Mouse (Mus musculus) mouse trophoblast stem cell (cell line): ENCODE results near the gene Efna1.

ENCODE experiments used
- in situ Hi-C, 2 experiments: fragments of 300-500 bp; cut with MseI, MboI; formaldehyde crosslinking; loops; 2 replicates in 1 of 2; 3 replicates in 1 of 2; pipeline ENCODE4 v1.15.1; 2025

Efna1 gene

DNA sequence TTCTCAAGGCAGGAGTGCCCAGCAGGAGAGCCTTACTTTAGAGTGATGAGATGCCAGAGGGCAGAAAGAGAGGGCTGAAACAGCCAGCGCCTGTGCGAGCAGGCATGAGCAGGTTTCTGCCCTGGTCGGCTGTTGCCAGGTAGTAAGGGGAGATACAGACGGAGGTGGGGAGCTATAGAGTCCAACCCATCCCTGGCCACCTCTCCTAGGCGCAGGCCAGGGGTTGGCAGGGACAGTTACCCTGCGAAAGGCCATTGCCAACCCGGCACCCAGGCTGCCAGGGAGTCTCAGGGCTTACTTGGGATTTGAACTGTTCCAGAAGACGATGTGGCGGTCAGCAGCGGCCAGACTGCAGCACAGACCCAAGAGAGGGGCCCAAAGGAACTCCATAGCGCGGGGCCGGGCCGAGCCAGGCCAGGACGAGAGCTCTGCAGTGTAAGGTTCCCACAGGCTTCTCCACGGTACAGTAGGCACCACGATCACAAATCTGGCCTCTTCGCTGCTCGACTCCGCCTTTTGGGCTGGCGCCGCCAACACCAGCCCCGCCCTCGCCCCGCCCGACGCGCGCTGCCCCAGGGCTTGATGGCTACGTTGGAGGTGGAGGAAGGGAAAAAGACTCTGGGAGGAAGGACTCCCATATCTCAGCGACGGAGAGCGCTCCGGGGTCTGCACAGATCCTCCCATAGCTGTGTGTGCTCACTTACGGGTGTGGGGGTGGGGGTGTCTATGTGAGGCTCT, 1.6 kb downstream of the Efna1 start:
- in situ Hi-C loops, result no loop called here

DNA sequence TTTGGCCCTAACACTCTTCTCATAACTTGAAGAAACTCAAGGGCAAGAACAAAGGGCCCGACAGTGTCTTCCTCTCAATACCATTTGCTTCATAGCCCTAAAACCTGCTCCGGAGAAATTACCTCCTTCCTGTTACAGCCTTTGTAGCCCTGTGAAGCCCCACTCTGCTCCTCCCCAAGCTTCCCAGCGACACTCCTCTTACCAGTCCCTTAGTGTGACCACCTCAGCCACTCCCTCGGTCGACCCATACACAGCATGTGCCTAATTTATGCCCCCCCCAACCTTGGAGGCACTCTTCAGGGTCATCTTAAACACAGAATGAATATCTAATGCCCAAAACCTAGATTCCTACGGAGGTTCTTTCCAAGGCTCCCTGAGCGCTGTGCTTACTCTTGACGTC, 2.3 kb downstream of the Efna1 start:
- in situ Hi-C loops, result no loop called here

DNA sequence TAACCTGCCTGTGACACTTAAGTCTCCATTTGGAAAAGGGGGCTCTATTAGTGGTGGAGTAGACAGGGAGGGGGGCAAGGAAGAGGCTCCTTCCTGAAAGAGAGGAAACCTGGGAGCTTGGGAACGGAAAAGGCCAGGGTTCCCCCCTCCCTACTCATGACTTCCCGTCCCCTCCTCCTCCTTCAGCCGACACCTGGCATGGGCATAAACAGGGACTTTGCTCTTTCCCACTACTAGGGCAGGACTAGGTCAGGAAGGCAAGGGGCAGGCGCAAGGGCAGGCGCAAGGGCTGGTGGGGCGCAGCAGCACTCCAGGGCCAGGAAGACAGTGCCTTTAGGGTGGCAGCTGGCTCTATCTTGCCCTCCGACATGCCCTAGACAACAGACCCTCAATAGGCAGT, 2.8 kb downstream of the Efna1 start:
- in situ Hi-C loops, result no loop called here

DNA sequence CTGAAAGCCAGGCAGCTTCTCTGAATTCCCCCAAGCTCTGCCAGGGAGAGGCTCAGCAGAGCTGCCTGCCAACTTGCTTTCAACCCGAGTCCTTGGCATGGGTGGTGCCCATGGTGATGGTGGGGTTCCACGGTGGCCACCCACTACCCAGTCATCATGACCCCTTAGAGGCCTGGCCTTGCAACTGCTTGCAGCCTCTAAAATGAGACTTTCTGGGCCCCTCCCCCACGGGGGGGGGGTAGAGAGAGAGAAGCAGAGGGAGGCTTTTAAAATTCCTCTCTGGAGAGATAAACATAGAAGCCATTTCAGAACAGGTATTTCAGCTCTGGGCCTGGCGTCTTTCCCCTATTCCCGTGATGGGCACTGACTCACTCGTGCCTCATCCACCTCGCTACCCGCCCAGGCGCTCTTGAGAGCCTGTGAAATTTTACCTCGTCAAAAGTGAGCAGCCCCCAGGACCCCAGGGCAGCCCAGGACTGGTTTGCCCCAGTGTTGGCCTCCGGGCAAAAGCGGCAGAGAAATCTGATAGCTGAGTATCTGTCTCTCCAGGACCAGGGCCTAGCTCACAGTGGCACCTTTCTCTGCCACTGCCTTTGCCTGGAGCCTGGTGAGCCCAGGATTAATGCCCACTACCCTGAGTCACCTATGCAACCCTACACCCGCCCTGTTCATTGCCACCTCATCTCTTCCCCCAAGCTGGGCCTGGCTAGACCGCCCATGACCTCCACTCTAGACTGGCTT, 3.5 kb downstream of the Efna1 start:
- in situ Hi-C loops, result no loop called here

DNA sequence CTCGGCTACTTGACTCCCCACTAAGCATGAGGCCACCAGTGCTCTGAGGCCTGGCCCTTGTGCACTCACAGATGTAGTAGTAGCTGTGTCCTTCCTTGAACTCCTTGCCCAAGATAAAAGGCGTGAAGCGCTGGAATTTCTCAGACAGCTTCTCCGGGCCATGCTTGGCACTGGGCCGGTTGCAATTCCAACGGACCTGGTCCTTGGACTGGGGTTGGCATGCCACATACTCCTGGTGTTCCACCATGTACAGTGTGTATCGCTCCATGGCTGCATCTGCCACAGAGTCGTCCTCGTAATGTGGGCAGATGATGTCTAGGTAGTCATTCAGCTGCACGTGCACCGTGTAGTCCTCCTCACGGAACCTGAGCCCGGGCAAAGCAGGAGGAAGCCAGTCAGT, 4.9 kb downstream of the Efna1 start:
- in situ Hi-C loops, result no loop called here

DNA sequence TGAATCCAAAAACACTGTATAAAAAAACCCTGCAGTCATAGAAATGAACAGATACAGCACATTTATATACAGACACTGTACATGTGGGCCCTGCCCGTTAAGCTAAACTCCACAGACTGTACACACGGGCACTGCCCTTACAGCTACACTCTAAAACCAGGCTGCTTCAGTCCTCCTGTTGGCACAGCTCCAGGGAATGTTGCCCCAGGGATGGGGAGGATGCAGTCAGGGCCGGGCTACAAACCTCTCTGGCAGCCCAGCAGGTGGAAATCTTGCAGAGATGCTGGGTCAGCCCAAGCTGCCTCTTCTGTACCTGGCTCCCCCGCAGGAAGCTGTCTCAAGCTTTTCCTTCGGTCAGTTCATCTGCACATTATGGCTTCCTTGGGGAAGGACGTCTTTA, 9.2 kb downstream of the Efna1 start:
- in situ Hi-C loops, result no loop called here

DNA sequence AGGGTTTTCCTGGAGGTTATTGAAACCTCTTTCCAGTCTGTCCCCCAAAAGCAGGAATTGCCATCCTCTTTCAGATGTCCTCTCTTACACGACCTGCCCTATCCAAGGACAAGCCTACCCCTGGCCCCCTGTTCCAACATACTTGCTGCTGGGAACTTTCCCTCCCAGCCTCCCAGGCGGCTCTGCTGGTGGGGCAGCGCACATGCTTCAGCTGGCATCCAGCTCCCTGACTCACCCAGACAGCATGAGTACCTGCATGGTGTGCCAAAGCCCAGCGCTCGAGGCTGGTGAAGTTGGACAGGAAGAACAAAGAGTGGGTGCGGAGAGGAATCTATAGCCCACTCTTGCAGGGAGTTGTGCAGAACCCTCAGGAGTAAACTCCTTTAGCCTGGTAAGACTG, 10.1 kb downstream of the Efna1 start:
- in situ Hi-C loops, result no loop called here

DNA sequence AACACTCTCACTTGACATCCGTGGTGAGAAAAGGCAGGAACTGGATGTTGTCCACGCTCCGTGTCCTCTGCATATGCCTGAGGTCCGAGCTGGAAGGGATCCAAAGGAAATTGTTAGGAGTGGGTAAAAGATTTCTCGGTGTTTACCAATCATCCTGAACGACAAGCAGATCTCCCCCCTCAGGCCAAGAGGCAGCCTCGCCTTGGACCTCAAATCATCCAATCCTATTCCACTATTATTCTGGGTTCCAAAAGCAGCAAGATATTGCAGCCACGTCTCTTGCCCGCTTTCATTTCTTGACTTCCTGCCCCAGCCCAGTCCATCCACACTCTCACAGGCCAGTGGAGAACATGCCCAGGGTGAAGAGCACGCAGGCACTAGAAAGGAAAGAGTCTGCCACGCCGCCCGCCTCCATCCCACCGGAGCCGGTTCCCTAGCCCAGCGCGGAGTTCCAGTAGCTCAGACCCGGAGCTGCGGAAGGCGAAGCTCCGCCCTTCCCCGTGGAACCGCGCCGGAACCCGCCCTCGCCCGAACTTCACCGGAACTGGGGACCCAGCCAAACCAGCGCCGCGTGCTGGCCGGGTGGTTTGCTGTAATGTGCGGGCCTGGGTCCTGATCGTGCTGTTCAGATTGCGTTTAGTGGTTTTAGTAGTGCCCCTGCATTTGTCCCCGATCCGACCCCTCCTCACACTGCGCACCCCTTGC, 10.7 kb downstream of the Efna1 start, which contains the start of gene Slc50a1:
Gene Slc50a1, minus strand, starts transcription at position 520 of the 705 bp plus-strand sequence.
- in situ Hi-C loops, result no loop called here

DNA sequence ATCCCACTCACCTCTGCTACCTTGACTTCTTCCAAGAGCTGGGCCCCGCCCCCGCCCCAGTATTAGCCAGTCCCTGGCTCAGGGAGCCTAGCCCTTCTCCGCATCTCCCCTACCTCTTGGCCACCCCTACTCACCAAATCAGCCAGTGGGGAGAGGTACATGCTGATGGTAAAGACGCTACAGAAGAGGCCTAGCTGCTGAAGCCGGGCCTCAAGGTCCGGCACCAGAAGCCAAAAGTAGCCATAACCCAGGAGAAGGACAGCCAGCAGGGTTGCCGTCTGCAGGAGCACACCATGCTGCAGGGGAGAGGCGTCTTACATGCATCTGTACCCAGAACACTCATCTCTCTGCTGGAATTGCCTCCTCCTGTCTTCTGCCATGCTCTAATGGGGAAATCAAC, 12.0 kb downstream of the Efna1 start:
- in situ Hi-C loops, result no loop called here

DNA sequence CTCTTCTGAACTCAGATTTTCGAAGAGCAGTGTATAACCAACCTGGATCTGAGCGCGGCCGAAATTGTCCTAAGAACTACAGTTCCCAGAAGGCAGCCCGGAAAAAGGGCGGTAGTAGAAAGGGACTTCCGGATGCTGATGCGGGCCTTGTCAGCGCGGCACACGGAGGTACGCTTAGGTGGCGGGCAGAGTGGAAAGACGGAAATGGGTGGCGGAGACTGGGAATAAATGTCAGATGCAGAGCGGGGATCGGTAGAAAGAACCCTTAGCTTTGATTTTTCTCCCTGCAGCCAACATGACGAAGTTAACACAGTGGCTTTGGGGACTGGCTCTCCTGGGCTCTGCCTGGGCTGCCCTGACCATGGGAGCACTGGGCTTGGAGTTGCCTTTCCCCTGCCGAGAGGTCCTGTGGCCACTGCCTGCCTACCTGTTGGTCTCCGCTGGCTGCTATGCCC, 14.5 kb downstream of the Efna1 start:
- in situ Hi-C loops, result no loop called here

DNA sequence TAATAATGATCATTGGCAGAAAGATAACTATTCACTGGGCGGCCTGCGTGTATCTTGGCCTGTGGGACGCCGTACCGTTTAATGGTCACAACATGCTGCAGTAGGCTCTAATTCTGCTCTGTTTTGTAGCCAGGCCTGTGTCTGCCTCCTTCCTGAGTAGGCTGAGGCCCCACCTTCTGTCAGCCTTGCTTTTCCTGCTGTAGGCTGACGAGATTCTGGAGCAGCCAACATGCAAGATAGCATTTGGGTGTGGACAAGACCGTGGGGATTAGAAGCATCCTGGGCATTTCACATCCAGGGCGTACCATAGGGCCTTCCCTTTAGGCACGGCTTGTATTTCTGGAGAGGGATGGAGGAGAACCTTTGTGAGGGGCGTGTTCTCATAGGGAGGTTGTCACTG, 18.5 kb downstream of the Efna1 start:
- in situ Hi-C loops, result no loop called here

DNA sequence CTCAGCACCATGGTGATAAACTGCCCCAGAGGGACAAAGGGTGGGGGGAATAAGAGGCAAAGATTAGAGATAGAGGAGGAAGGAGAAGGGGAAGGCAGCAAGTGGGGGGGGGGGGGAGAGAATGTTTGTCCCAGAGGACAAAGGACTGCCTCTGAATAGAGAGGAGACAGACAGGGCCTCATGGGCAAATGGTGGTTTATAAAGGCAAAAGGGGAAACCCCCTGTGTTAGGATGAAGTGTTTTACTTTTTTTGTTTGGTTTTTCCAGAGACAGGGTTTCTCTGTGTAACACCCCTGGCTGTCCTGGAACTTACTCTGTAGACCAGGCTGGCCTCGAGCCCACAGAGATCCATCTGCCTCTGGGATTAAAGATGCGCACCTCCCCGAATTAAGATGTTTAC, 20.7 kb downstream of the Efna1 start:
- in situ Hi-C loops, result no loop called here

DNA sequence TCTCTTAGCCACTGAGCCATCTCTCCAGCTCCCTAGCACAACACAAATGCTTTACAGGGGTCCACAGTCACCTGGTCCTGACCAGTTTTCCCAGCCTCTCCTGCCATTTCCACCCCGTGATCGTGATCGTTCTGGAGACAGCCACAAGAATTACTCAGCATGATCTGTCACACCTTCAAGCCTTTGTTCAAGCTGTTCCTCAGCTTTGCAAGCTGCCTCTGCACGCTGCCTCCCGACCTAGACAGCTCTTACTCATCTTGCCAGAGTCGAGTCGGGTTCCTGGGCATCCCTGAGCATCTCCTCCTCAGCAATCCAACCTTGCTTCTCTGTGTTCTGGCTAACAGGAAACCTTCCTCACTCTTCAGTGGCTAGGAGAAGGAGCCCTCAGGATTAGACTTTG, 21.9 kb downstream of the Efna1 start, which contains the start of gene Dpm3:
Gene Dpm3, plus strand, starts transcription at position 283 of the 400 bp plus-strand sequence.
- in situ Hi-C loops, result no loop called here

DNA sequence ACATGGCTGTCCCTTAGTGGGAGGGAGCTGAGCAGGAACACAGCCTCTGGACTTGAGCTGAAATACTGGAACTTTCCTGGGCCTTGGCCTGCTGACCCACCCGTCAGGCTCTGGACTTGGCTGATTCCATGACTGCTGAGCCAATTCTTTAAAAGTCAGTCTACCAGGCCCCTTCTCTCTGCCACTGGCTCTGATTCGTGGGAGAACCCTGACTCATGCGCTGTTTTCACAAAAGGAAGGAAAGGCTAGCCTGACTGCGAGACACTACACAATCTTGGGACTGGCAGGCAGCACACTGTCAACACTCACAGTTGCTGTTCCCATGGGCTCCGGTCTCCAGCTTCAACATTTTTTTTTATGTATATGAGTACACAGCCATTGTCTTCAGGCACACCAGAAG, 24.8 kb downstream of the Efna1 start:
- in situ Hi-C loops, result no loop called here

DNA sequence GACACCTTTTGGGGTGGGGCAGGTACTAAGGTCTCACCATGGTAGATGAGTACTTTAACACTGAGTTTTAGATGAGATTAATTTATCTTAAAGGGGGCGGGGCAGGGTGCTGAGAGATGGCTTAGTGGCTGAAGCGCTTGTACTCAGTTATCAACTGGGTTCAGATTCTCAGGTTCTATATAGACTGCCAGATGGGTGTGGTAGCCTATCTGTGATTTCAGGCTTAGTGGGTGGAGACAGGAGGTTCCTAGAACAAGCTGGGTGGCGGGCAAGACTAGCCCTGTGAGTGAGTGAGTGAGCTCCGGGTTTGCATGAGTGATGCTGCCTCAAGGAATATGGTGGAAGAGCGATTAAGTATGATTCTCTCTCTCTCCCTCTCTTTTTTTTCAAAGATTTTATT, 25.9 kb downstream of the Efna1 start:
- in situ Hi-C loops, result loop anchor here in 1 of 2 experiments (5.0 kb wide), 1 partner anchor 37 kb away; no protein-coding TSS in a partner anchor

DNA sequence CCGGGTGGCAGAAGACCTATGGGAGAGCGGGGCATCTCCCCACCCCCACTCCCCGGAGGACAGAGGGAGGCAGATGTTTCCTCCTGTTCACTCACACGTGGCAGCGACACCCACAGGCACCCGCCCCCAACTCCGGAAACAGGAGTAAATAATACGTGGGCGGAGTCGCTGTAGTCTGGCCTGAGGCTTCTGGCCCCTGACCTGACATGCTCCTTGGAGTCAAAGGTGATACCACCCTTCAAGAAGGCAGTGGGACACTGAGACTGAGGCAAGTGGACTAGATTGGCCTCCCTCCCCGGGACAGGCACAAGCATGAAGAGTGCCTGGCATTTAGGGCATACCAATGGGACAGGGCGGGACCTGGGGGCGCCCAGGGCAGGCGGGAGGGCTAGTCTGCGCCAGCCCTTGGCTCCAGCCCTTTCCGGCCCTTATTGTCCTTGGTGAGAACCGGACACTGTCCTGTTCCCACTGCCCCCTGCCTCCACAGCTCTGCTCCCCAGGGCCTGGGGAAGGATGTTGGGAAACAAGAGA, 29.5 kb downstream of the Efna1 start:
- in situ Hi-C loops, result loop anchor here in 1 of 2 experiments (5.0 kb wide), 1 partner anchor 41 kb away; no protein-coding TSS in a partner anchor

DNA sequence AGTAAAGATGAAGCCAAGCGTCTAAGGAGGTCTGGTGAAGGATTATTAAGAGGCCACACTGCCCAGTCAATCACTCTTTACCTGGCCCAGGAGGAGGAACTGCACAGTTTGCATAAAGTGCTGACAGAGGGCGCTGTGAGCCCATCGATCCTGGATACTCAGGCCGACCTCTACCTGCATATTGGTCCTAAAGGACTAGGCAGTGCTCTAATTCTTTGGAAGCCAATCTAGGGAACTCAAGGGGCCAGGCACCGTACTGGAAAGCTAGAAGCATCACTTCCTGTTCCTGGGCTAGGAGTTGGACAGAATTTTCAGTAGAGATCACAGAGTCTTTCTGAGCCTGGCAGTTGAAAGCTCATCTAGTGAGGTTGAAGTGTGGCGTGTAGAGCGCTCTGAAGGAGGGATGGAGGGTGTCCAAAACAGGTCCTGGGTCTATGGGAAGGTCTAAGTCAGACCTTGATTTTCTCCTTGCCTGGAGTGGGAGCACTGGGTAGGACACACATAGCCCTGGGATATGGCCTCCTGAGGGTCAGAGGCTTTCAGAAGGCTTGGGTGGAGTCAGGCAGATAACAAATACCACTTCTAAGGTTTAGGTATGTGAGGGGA, 30.4 kb downstream of the Efna1 start:
- in situ Hi-C loops, result loop anchor here in 1 of 2 experiments (5.0 kb wide), 1 partner anchor 42 kb away; no protein-coding TSS in a partner anchor

DNA sequence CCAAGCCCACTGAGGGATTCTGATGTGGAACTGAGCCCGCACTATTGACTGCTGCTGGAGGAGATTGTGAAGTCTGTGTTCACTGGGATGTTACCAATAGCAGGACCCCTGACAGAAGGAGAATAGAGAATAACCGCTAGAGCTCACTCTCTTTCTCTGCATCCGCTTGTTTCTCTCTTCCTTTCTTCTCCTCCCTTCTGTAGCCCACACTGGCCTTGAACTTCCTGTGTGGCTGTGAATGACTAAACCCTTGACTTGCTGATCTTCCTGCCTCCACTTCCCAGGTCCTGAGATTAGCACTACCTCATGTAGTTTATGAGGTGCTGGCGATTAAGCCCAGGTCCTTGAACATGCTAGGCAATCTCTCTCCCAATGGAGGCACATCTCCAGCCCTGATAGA, 33.5 kb downstream of the Efna1 start:
- in situ Hi-C loops, result loop anchor here in 1 of 2 experiments (10.0 kb wide), 1 partner anchor 47 kb away; no protein-coding TSS in a partner anchor

DNA sequence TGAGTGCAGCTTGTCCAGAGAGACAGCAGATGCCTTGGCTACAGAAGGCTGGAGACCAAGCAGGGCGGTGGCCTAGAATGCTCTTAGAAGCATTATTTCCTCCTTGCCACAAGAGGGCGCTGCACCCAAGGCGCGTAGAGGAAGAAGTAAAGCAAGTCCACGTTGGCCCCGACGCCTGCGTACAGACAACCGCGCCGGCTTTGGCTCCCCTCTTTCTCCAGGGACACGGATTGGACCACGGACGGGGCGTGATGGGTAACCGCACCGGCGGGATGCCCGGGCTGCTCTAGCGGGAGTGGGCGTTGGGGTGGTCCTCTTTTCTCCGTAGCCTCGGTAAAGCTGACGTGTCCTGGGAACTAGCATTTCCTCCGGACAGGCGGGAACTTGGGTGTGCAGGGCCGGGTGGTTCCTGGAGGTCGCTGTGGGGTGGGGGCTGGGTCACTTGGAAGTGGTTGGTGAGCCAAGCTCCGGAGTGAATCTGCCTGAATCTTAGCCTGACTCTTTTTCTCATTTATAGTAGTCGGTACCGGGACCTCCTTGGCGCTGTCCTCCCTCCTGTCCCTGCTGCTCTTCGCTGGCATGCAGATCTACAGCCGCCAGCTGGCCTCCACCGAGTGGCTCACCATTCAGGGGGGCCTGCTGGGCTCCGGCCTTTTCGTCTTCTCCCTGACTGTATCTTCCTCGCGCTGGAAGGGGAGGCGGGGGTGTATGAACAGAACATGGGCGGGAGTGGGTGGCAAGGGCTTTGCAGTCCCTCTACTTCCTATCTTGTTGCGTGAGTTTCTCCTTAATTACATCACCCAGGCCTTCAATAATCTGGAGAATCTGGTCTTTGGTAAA, 34.5 kb downstream of the Efna1 start, which contains the start of gene Trim46:
Gene Trim46, minus strand, starts transcription at position 49 of the 840 bp plus-strand sequence.
- in situ Hi-C loops, result loop anchor here in 1 of 2 experiments (10.0 kb wide), 1 partner anchor 48 kb away; no protein-coding TSS in a partner anchor

DNA sequence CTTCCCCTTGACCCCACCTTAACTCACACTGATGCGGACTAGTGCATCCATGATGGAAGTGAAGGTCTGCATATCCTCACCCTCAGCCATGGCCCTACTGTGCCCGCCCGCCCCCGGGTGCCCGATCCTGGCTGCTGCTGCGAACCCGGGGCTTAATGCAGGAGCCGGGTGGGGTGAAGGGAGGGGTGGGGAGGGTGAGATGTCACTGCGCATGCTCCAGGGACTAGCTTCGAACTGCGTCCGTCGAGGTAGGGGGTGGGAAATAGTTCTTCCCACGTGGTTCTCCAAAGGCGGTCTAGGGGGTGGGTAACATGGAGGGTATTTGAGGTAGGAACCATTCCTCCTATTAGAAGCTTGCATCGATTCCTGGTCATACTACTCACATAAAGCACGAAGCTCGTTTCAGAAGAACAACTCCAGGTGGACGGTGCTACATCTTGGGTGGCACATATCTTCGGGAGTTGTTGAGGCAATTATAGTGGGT, 35.2 kb downstream of the Efna1 start, which contains the start of gene Krtcap2:
Gene Krtcap2, plus strand, starts transcription at position 279 of the 484 bp plus-strand sequence.
- in situ Hi-C loops, result loop anchor here in 1 of 2 experiments (10.0 kb wide), 1 partner anchor 49 kb away; no protein-coding TSS in a partner anchor
